Mouse (Mus musculus) forebrain, embryonic 10.5 days (tissue): ENCODE results near the gene Lim2. TPM values are rescaled to one million over a fixed set of nuclear protein-coding genes. Genes with fewer than 3 reads are reported as not detected.
"Not testable (repeated sequence)": the region's sequence is repeated elsewhere in the genome, so short reads cannot be mapped to it uniquely, and the experiment has no call there.

ENCODE experiments used
- DNase-seq: peaks from one replicate; pipeline ENCODE4 v3.0.0-alpha.2; 2017; ENCODE audit warnings: low spot score; ENCODE audit errors: extremely low spot score
- H3K27ac ChIP-seq: fragments of 300-500 bp; sonication (generic); 2 replicates; pipeline ENCODE4 v1.5.1; 2016; ENCODE audit warnings: mild to moderate bottlenecking
- H3K27me3 ChIP-seq: fragments of 300-500 bp; sonication (generic); 2 replicates; pipeline ENCODE4 v1.6.1; 2016; ENCODE audit warnings: mild to moderate bottlenecking; ENCODE audit not compliant: poor library complexity, severe bottlenecking
- H3K36me3 ChIP-seq: fragments of 300-500 bp; sonication (generic); replicated peaks from 2 replicates; pipeline ENCODE4 v1.6.1; 2016; ENCODE audit warnings: mild to moderate bottlenecking, moderate library complexity
- H3K4me1 ChIP-seq: fragments of 300-500 bp; sonication (generic); 2 replicates; pipeline ENCODE4 v1.6.1; 2016
- H3K4me3 ChIP-seq: fragments of 300-500 bp; sonication (generic); 2 replicates; pipeline ENCODE4 v1.5.1; 2016; ENCODE audit warnings: mild to moderate bottlenecking, moderate library complexity
- H3K9me3 ChIP-seq: fragments of 300-500 bp; sonication (generic); 2 replicates; pipeline ENCODE4 v1.6.1; 2016; ENCODE audit warnings: mild to moderate bottlenecking, moderate library complexity
- WGBS: fragments of 180-500 bp; shearing (Covaris S2); methylation state at CpG from one replicate; pipeline ENCODE4 v1.1.7; 2016; 5-methylcytosine and 5-hydroxymethylcytosine counted together
- polyA plus RNA-seq: library from polyadenylated mRNA; unstranded; fragments of >200 nt; fragmentation: Nextera tagmentation; extraction: Ambion mirVana; gene quantifications from 2 replicates; pipeline ENCODE4 v1.2.1, GENCODE M21; 2016

Lim2 gene
- not detected in 2 replicates for polyA plus RNA-seq

DNA sequence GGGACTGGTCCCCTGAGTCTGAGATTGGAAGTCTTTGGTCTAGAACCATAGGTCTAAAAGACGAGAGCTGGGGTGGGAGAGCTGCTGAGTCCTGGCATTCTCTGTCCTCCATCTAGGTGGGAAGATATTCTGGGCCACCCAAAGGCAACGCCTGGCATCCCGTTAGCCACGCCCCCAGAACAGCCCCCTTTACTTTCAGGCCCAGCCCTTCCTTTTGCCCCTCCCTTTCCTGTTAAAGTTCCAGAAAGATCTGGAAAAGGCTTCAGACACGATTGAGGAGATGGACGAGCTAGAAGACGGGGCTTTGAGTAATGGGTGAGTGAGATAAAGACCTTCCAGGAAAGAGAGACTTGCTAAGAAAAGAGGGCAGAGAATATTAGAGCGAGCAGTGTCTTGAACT is at the start of gene Lim2:
Gene Lim2 (plus strand): TSS at position 265 of the 400 bp plus-strand sequence.
- Histone ChIP-seq H3K4me1 (peaks cover 7% of the 10 kb centered on the region), H3K4me3 (no peak within 1 kb of the TSS), H3K36me3 (no peaks in the 10 kb centered on the region), H3K9me3 (no peaks in the 10 kb centered on the region), H3K27ac (no peak within 1 kb of the TSS), H3K27me3 (no peaks in the 10 kb centered on the region)
- WGBS = 79% methylated on average over 8 of the region's 8 CpGs
- no peak for DNase-seq

DNA sequence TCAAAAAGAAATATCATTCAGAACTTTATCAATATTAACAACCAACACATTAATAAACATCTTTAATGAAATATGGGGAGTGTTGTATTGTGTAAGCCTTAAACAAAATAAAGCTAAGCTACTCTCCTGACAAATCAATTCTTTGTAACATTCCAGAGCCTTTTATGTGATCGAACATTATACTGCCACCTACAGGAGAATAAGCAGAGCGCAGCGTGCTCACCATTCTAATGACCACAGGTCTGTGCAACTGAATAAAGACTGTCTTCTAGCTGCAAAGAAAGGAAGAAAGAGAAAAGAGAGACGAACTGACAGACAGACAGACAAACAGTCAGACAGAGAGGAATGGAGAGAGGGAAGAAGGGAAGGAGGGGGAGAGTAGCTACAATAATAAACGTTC is 49.2 kb upstream of the Lim2 start:
- 17% methylated on average over 5 of the region's 5 CpGs for WGBS
- H3K4me1 ChIP-seq = no peaks in the 10 kb centered on the region
- no peak overlapping the region for H3K27ac ChIP-seq
- H3K36me3 ChIP-seq = no peaks in the 10 kb centered on the region
- H3K4me3 ChIP-seq = no peak overlapping the region
- H3K9me3 ChIP-seq = no peaks in the 10 kb centered on the region
- no peak for DNase-seq
- H3K27me3 ChIP-seq = no peaks in the 10 kb centered on the region

GRCm38 (mm10) chr7:43392349-43393121 is 34.9 kb upstream of the Lim2 start:
- H3K9me3 ChIP-seq = no peaks in the 10 kb centered on the region; the same call in 1 of the 2 replicates
- WGBS = 89% methylated on average over 8 of the region's 8 CpGs
- no peaks in the 10 kb centered on the region for H3K4me1 ChIP-seq
- no peak overlapping the region for H3K27ac ChIP-seq
- H3K36me3 ChIP-seq = no peaks in the 10 kb centered on the region
- no peak overlapping the region for H3K4me3 ChIP-seq
- no peaks in the 10 kb centered on the region for H3K27me3 ChIP-seq
- no peak for DNase-seq

GRCm38 (mm10) chr7:43399501-43399900 is 28.0 kb upstream of the Lim2 start:
- 93% methylated on average over 2 of the region's 2 CpGs for WGBS
- no peaks in the 10 kb centered on the region for H3K36me3 ChIP-seq
- no peaks in the 10 kb centered on the region for H3K27me3 ChIP-seq
- H3K27ac ChIP-seq = no peak overlapping the region
- 0 out of 2 replicates have a peak, but pooled peaks cover 2% of the 10 kb centered on the region for H3K9me3 ChIP-seq
- no peaks in the 10 kb centered on the region for H3K4me1 ChIP-seq
- H3K4me3 ChIP-seq = no peak overlapping the region
- DNase-seq = no peak

DNA sequence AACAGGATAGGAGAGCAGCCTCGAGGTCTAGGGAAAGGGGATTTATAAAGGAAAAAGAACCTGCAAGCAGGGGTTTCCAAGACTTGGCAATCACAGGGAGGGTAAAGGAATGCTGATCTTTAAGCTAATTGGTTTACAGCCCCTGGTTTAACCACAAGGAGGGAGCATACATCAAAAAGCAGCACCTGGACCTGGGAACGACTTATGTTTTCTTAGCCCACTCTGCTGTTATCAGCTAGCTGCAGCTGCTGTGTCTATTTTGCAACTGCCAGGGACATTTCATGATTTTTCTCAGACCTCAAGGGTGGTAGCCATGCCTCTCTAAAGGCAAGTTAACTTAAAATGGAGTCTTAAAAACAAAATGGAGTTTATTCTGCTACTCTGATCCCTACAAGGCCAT is 24.8 kb upstream of the Lim2 start:
- Histone ChIP-seq H3K36me3 (no peaks in the 10 kb centered on the region), H3K27me3 (no peaks in the 10 kb centered on the region), H3K4me3 (no peak overlapping the region), H3K4me1 (no peaks in the 10 kb centered on the region), H3K9me3 (0 out of 2 replicates have a peak, but pooled peaks cover 2% of the 10 kb centered on the region), H3K27ac (no peak overlapping the region)
- 55% methylated on average over 2 of the region's 2 CpGs for WGBS
- no peak for DNase-seq

DNA sequence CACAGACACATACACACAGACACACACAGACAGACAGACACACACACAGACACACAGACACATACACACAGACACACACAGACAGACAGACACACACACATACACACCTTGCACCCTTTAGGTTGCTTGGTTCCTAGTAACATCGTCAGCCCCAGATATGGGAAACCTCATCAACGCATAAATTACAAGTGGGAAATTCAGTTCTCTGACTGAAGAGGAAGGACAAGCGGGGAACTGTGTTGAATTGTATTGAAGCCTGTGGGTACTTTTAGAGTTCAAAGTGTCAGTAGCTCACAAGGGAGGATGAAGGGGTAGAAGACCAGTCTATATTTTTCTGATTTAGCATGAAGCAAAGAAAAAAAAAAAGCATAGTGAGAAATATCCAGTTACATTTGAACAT is 19.9 kb upstream of the Lim2 start:
- H3K4me3 ChIP-seq = no peak overlapping the region
- no peaks in the 10 kb centered on the region for H3K27me3 ChIP-seq
- peaks cover 4% of the 10 kb centered on the region for H3K4me1 ChIP-seq
- no peaks in the 10 kb centered on the region for H3K9me3 ChIP-seq
- no peak overlapping the region for H3K27ac ChIP-seq
- WGBS = 87% methylated on average over 3 of the region's 3 CpGs
- H3K36me3 ChIP-seq = no peaks in the 10 kb centered on the region
- DNase-seq = no peak

DNA sequence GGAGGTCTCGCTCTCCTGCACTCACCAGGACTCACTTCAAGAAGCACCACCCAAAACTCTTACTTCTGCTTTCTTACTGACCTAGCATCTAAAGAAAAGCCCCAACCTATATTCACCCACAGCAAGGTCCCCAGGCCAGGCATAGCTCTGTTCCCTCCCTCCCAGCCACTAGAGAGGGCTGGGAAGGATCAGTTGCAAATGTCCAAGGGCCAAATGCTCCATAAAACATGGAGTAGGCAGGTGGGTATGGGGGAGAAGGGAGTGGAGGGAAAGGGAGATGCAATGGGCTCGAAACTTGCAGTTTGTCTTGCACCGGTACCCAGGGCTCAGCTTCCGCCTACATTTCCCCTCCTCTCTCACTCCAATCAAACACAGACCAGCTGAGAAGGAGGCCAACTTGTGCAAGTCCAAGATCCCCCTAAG is 19.3 kb upstream of the Lim2 start, which contains the start of gene Siglecg:
Gene Siglecg (plus strand): TSS at position 74 of the 423 bp plus-strand sequence.
- H3K4me1 ChIP-seq = peaks cover 4% of the 10 kb centered on the region
- WGBS = over 99% methylated on average over 4 of the region's 4 CpGs
- no peak within 1 kb of the TSS for H3K4me3 ChIP-seq
- H3K27me3 ChIP-seq = no peaks in the 10 kb centered on the region
- H3K27ac ChIP-seq = no peak within 1 kb of the TSS
- DNase-seq = no peak
- H3K36me3 ChIP-seq = no peaks in the 10 kb centered on the region
- no peaks in the 10 kb centered on the region for H3K9me3 ChIP-seq

DNA sequence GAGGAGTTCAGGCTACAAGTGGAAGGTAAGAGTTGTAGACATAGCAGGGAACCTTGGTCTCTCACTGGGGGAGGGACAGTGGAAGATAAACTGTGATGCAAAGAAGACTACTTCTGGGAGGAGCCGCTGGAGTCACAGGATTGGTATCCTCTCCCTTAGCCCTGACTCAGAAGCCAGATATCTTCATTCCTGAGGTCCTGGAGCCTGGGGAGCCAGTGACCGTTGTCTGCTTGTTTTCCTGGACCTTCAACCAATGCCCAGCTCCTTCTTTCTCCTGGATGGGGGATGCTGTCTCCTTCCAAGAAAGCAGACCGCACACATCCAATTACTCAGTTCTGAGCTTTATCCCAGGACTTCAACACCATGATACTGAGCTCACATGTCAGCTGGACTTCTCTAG is 18.4 kb upstream of the Lim2 start:
- no peak for DNase-seq
- Histone ChIP-seq H3K27me3 (no peaks in the 10 kb centered on the region), H3K36me3 (no peaks in the 10 kb centered on the region), H3K27ac (no peak overlapping the region), H3K4me3 (no peak overlapping the region), H3K9me3 (no peaks in the 10 kb centered on the region), H3K4me1 (peaks cover 4% of the 10 kb centered on the region)
- WGBS = 86% methylated on average over 3 of the region's 3 CpGs

GRCm38 (mm10) chr7:43411724-43412123 is 15.7 kb upstream of the Lim2 start:
- WGBS = 26% methylated on average over 4 of the region's 4 CpGs

DNA sequence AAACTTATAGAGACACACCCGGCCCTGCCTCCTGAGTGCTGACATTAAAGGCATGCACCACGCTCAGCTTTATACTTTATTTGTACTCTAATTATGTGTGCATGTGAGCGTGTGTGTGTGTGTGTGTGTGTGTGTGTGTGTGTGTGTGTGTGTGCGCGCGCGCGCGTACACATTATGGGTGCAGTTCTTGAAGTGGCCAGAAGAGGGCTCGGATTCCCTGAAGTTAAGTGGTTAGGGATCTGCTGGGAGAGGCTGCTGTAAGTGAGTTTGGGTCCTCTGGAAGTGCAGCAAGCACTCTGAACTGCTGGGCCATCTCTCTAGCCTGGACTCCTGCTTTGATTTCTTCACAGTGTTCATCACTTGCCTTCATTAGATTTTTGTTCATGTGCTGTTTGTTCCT is 10.2 kb upstream of the Lim2 start:
- Histone ChIP-seq H3K27me3 (no peaks in the 10 kb centered on the region), H3K9me3 (peaks cover 7% of the 10 kb centered on the region), H3K4me3 (no peak overlapping the region), H3K4me1 (no peaks in the 10 kb centered on the region), H3K27ac (no peak overlapping the region), H3K36me3 (no peaks in the 10 kb centered on the region)
- DNase-seq = no peak
- 89% methylated on average over 10 of the region's 10 CpGs for WGBS

More at GRCm38 (mm10) chr7:43411724-43412123, 15.7 kb upstream of the Lim2 start:
- H3K9me3 ChIP-seq, DNase-seq, H3K27ac ChIP-seq, H3K4me3 ChIP-seq, H3K4me1 ChIP-seq, H3K27me3 ChIP-seq, H3K36me3 ChIP-seq: not testable (repeated sequence)

DNA sequence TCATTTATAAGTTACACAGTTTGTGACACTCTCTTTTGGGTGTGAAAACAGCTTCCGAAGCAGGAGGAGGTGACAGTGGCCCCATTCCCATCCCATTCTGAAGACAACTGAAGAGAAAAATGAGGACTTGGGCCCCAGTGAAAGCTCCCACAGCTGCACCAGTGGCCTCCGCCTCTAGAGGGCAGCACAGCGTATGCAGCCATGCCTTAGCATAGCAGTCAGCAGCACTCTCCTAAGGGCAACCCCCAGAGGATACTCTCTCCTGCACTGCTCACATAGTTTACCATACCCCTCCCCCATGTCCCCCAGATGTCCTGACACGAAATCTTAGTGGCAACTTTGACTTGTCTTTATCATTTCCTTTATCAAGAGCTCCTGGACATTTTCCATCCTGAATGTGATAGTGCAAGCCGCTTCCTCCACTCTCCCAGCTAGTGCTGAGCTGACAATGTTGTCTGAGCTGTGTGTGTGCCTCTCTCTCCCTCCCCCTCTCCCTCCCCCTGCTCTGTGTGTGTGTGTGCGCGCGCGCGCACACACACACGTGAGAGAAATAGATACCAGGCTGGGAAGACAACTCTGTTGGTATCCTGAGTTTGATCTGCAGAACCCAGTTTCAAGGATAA is 4.4 kb upstream of the Lim2 start:
- Histone ChIP-seq H3K27ac (no peak overlapping the region), H3K9me3 (no peaks in the 10 kb centered on the region), H3K27me3 (no peaks in the 10 kb centered on the region), H3K36me3 (no peaks in the 10 kb centered on the region), H3K4me3 (peak overlapping the region; percentile 27; the same call in 1 of the 2 replicates), H3K4me1 (peaks cover 7% of the 10 kb centered on the region)
- WGBS = 11% methylated on average over 11 of the region's 11 CpGs
- DNase-seq = peak; percentile 78

DNA sequence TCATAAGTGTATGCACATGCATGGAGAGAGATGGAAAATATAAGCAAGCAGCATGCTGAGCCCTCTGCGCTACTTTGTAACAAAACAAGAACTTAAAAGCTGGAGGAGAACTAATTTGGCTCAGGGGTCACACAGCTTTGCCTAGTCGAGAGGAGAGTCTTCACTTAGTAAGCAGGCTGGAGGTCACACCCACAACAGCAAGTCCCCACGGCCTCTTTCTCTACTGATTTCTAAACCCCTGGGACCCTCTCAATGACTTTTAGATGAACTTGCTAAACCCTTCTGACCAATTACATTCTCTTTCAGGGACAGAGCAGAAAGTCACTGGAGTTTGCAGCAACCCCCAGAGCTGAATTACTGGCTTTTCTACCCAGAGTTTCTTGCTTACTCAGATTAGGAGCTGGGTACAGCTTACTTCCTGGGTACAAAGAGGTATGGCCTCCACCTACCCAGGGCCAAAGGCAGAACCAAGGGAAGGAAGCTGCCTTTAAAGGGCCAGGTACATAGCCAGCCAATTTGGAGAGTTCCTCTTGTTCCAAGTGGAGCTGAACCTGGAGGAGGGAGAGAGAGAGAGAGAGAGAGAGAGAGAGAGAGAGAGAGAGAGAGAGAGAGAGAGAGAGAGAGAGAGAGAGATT is 3.4 kb upstream of the Lim2 start:
- Histone ChIP-seq H3K36me3 (no peaks in the 10 kb centered on the region), H3K27me3 (no peaks in the 10 kb centered on the region), H3K9me3 (no peaks in the 10 kb centered on the region), H3K4me1 (peaks cover 7% of the 10 kb centered on the region), H3K4me3 (no peak overlapping the region), H3K27ac (no peak overlapping the region)
- DNase-seq = no peak
- 60% methylated on average over 3 of the region's 3 CpGs for WGBS

- Histone ChIP-seq H3K4me3 (no peak overlapping the region), H3K36me3 (no peaks in the 10 kb centered on the region), H3K27ac (no peak overlapping the region), H3K9me3 (no peaks in the 10 kb centered on the region), H3K4me1 (no peaks in the 10 kb centered on the region), H3K27me3 (no peaks in the 10 kb centered on the region)
- DNase-seq = no peak
- WGBS = 64% methylated on average over 4 of the region's 4 CpGs
Observed at GRCm38 (mm10) chr7:43429500-43429899, 2.0 kb downstream of the Lim2 start.
